Mouse (Mus musculus): ENCODE results near the gene Gucy2d. TPM values are rescaled to one million over a fixed set of nuclear protein-coding genes. Genes with fewer than 3 reads are reported as not detected.

Gucy2d gene
- polyA plus RNA-seq, 1 experiment from 2014 or later = not detected

- no peak overlapping the region for H3K27ac ChIP-seq (replicated peaks)
- H3K4me1 ChIP-seq (replicated peaks) = peaks cover 22% of the 10 kb centered on the region
- H3K9me3 ChIP-seq = no peaks in the 10 kb centered on the region
- H3K4me3 ChIP-seq = no peak overlapping the region
- WGBS = 82% methylated on average over 3 of the region's 3 CpGs
- H3K36me3 ChIP-seq = no peaks in the 10 kb centered on the region
- ATAC-seq (ENCODE audit: low read depth) = no peak
- no peak overlapping the region for H3K4me2 ChIP-seq
- no peak overlapping the region for H3K9ac ChIP-seq
- H3K27me3 ChIP-seq = peaks cover 11% of the 10 kb centered on the region
Observed at GRCm38 (mm10) chr7:98484878-98485277, 44.7 kb downstream of the Gucy2d start.

- Histone ChIP-seq H3K4me2 (no peak overlapping the region), H3K27me3 (peaks cover 15% of the 10 kb centered on the region), H3K4me1 (replicated peaks) (peaks cover 25% of the 10 kb centered on the region), H3K27ac (replicated peaks) (no peak overlapping the region), H3K36me3 (no peaks in the 10 kb centered on the region), H3K9me3 (no peaks in the 10 kb centered on the region), H3K4me3 (no peak overlapping the region), H3K9ac (no peak overlapping the region)
- no peak for ATAC-seq (ENCODE audit: low read depth)
- 83% methylated on average over 4 of the region's 4 CpGs for WGBS
Observed at GRCm38 (mm10) chr7:98485508-98485907, 45.3 kb downstream of the Gucy2d start.

DNA sequence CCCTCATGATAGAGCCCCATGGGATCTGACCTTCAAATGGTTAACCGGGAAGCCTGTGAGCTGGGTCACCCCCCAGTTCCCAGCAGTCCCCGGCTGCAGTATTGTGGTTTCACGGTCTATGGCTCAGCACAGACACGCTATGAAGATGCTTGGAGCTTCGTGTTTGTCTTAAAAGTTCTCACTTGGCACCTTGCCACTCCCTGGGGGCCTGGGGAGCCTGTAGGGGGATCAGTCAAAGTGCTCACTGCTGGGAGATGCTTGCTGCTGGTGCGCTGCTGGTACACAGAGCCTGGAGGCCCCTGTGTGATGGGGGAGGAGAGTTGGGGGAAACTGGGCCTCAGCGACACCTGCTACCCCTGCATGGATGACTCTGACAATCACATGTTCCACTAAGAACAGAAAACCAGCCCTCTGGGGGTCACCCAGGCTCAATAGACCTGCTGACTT lies 46.3 kb downstream of the Gucy2d start:
- Histone ChIP-seq H3K27me3 (peaks cover 23% of the 10 kb centered on the region), H3K36me3 (no peaks in the 10 kb centered on the region), H3K9ac (no peak overlapping the region), H3K9me3 (no peaks in the 10 kb centered on the region), H3K4me3 (no peak overlapping the region), H3K27ac (replicated peaks) (no peak overlapping the region), H3K4me1 (replicated peaks) (peaks cover 21% of the 10 kb centered on the region), H3K4me2 (no peak overlapping the region)
- no peak for ATAC-seq (ENCODE audit: low read depth)
- WGBS = 44% methylated on average over 7 of the region's 7 CpGs

DNA sequence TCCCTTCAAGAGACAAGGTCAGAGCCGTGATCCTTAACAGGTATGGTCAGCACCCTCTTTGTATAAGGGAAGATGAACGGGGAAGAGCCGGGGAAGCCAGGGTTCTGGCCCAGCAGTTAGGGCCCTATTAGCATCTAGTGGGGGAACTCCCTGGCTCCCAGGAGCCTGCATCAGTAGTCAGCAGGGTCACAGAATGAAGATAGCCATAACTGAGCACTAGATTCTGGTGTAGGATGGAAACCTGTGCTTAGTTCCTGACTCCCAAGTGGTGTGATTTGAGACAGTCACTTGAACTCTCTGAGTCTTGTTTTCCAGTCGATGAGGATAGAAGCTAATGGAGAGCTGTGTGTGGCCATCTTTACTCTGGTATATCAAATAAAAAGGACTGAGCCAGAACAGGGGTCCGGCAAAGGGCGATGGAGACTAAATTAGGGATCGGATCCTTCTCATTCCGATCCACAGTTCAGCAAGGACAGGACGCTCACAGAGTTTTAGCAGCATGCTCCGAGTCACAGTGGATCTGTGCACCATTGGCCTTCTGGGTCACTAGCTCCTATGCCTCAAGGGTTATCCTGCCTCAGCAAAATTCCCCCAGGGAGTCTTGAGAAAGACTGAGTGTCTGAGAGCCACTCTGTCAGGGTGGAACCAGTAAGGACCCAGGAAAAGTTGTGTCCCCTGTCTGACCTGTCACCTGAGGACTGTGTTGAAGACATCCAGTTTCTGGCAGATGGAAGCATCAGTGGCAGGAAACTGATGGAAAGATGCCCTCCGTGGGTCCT lies 47.2 kb downstream of the Gucy2d start:
- 85% methylated on average over 11 of the region's 11 CpGs for WGBS
- H3K9ac ChIP-seq = 0 out of 2 replicates have a peak overlapping the region, but pooled peaks have one; percentile 1
- ATAC-seq (ENCODE audit: low read depth) = no peak
- no peaks in the 10 kb centered on the region for H3K36me3 ChIP-seq
- peaks cover 23% of the 10 kb centered on the region for H3K27me3 ChIP-seq
- no peaks in the 10 kb centered on the region for H3K9me3 ChIP-seq
- H3K4me1 ChIP-seq (replicated peaks) = peaks cover 21% of the 10 kb centered on the region
- no peak overlapping the region for H3K4me2 ChIP-seq
- no peak overlapping the region for H3K27ac ChIP-seq (replicated peaks)
- H3K4me3 ChIP-seq = no peak overlapping the region

DNA sequence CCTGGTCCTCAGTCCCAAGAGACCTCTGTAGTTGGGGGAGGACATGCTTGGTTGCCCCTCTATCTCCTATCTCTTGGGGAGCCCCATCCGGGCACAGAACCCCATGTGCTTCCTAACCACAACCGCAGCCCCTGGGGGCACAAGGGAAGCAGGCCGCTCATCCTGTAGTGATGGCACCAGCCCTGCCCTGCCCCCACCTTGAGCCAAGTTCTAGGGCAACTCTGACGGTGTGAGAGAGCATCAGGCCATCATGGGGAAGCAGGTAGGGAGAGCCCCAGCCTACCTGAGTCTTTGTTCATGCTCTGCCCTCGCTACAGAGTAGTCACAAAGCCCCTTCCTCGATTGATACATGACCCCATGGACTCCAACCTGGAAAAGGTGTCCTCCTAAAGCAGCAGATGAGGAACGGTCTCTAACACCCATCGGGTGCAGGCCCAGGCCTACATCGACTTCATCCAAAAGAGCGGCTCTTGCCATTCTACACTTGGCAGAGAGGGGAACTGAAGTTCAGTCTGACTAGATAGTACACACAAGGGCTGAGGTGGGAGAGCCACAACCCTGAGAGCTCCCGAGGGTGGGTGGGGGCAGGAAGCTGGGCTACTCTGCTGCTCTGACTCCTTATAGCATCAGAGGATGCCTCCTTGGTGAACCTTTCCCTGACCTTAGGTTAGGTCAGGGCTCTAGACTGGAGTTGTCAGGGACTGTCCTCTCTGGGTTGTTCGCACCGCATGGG lies 48.3 kb downstream of the Gucy2d start:
- 85% methylated on average over 13 of the region's 13 CpGs for WGBS

GRCm38 (mm10) chr7:98489131-98489530 lies 48.9 kb downstream of the Gucy2d start, which contains the start of gene Lrrc32:
Gene Lrrc32 (plus strand): TSS chr7:98489283.
- H3K4me1 ChIP-seq (replicated peaks) = peaks cover 21% of the 10 kb centered on the region
- peak; percentile 23 for ATAC-seq (ENCODE audit: low read depth)
- H3K27me3 ChIP-seq = peaks cover 23% of the 10 kb centered on the region; the same call in 1 of the 2 replicates
- H3K27ac ChIP-seq (replicated peaks) = no peak within 1 kb of the TSS
- WGBS = 40% methylated on average over 6 of the region's 6 CpGs
- peak within 1 kb of the TSS; percentile 51 for H3K4me3 ChIP-seq
- H3K36me3 ChIP-seq = no peaks in the 10 kb centered on the region
- H3K9me3 ChIP-seq = no peaks in the 10 kb centered on the region
- H3K4me2 ChIP-seq = peak within 1 kb of the TSS; percentile 61
- H3K9ac ChIP-seq = peak within 1 kb of the TSS; percentile 70

More for the DNA sequence above, 48.3 kb downstream of the Gucy2d start:
- ATAC-seq (ENCODE audit: low read depth) = peak; percentile 2; the same call in 1 of the 2 replicates
- Histone ChIP-seq H3K4me3 (no peak overlapping the region), H3K27me3 (peaks cover 23% of the 10 kb centered on the region; the same call in 1 of the 2 replicates), H3K4me2 (peak overlapping the region; percentile 61; the same call in 1 of the 2 replicates), H3K27ac (replicated peaks) (no peak overlapping the region), H3K4me1 (replicated peaks) (peaks cover 21% of the 10 kb centered on the region), H3K9ac (no peak overlapping the region), H3K9me3 (no peaks in the 10 kb centered on the region), H3K36me3 (no peaks in the 10 kb centered on the region)

DNA sequence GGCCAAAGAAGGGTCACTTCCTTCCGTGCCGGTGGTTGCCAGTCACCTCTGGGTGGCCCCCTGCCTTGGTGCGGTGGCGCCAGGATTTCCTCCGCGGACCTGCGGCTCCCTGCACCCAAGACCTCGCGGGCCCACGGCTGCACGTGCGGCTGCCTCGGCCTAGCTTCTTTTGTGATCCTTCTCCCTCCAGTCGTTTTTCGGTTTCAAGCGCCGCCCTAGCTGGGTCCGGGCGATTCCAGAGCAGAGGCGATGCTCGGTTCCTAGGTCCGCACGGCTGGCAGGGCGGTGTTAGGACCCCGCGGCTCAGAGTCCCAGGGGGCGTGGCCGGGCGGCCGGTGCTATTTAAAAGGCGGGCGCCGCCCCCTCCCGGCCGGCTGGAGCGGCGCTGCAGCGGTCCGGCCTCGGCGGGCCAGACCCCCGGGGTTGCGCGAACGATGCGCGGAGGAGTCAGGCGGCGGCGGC lies 49.4 kb downstream of the Gucy2d start:
- Histone ChIP-seq H3K4me1 (replicated peaks) (peaks cover 21% of the 10 kb centered on the region), H3K27me3 (peaks cover 23% of the 10 kb centered on the region; the same call in 1 of the 2 replicates), H3K36me3 (no peaks in the 10 kb centered on the region), H3K9ac (peak overlapping the region; percentile 70), H3K4me2 (peak overlapping the region; percentile 61), H3K4me3 (peak overlapping the region; percentile 51), H3K9me3 (no peaks in the 10 kb centered on the region), H3K27ac (replicated peaks) (no peak overlapping the region)
- peak; percentile 80 for ATAC-seq (ENCODE audit: low read depth)
- under 1% methylated on average over 50 of the region's 50 CpGs for WGBS

DNA sequence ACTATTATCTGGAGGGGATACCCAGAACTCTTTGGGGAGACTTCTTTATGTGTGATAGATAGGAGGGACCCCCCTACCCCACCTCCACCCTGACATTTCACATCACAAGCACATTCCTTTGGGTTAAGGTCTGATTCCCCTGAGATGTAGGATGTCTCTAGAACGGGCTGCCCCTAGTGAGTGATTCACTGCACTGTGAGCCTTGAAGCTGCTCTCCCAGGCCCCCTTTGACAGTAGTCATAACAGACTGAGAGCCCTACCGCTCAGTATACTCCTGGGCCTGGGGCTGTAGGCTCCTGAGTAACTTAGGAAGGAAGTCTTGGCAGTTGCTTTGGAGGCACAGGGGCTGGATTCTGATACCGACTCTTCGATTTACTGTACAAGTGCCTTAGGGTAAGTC lies 50.1 kb downstream of the Gucy2d start:
- H3K4me1 ChIP-seq (replicated peaks) = peaks cover 21% of the 10 kb centered on the region
- 59% methylated on average over 4 of the region's 4 CpGs for WGBS
- peaks cover 23% of the 10 kb centered on the region; the same call in 1 of the 2 replicates for H3K27me3 ChIP-seq
- peak overlapping the region; percentile 70 for H3K9ac ChIP-seq
- H3K27ac ChIP-seq (replicated peaks) = no peak overlapping the region
- no peaks in the 10 kb centered on the region for H3K36me3 ChIP-seq
- peak overlapping the region; percentile 51 for H3K4me3 ChIP-seq
- peak; percentile 33; the same call in 1 of the 2 replicates for ATAC-seq (ENCODE audit: low read depth)
- no peaks in the 10 kb centered on the region for H3K9me3 ChIP-seq
- peak overlapping the region; percentile 61 for H3K4me2 ChIP-seq

GRCm38 (mm10) chr7:98490911-98491310 lies 50.7 kb downstream of the Gucy2d start:
- peak overlapping the region; percentile 51; the same call in 1 of the 2 replicates for H3K4me3 ChIP-seq
- peak overlapping the region; percentile 61 for H3K4me2 ChIP-seq
- peaks cover 20% of the 10 kb centered on the region for H3K4me1 ChIP-seq (replicated peaks)
- H3K9me3 ChIP-seq = no peaks in the 10 kb centered on the region
- ATAC-seq (ENCODE audit: low read depth) = no peak
- H3K27me3 ChIP-seq = peaks cover 23% of the 10 kb centered on the region; the same call in 1 of the 2 replicates
- WGBS = 92% methylated on average over 6 of the region's 6 CpGs
- H3K36me3 ChIP-seq = no peaks in the 10 kb centered on the region
- H3K27ac ChIP-seq (replicated peaks) = no peak overlapping the region
- H3K9ac ChIP-seq = no peak overlapping the region

- 74% methylated on average over 9 of the region's 9 CpGs for WGBS
- Histone ChIP-seq H3K27ac (replicated peaks) (no peak overlapping the region), H3K27me3 (peaks cover 23% of the 10 kb centered on the region; the same call in 1 of the 2 replicates), H3K4me1 (replicated peaks) (peaks cover 13% of the 10 kb centered on the region), H3K9ac (no peak overlapping the region), H3K4me3 (no peak overlapping the region), H3K9me3 (no peaks in the 10 kb centered on the region), H3K36me3 (no peaks in the 10 kb centered on the region), H3K4me2 (peak overlapping the region; percentile 61)
- ATAC-seq (ENCODE audit: low read depth) = no peak
Observed at GRCm38 (mm10) chr7:98491451-98492200, 51.4 kb downstream of the Gucy2d start.

- H3K36me3 ChIP-seq = no peaks in the 10 kb centered on the region
- H3K4me1 ChIP-seq (replicated peaks) = peaks cover 10% of the 10 kb centered on the region
- H3K4me3 ChIP-seq = no peak overlapping the region
- no peak overlapping the region for H3K27ac ChIP-seq (replicated peaks)
- ATAC-seq (ENCODE audit: low read depth) = no peak
- no peak overlapping the region for H3K9ac ChIP-seq
- no peaks in the 10 kb centered on the region for H3K9me3 ChIP-seq
- WGBS = 86% methylated on average over 5 of the region's 5 CpGs
- H3K4me2 ChIP-seq = peak overlapping the region; percentile 61; the same call in 1 of the 2 replicates
- H3K27me3 ChIP-seq = peaks cover 23% of the 10 kb centered on the region; the same call in 1 of the 2 replicates
Observed at GRCm38 (mm10) chr7:98492331-98492730, 52.1 kb downstream of the Gucy2d start.
